ENCODE assay signal across 12 mouse cellular contexts in genomic region chr11:113678373-113678772, GRCm38 (mm10). TPM values are rescaled to one million over a fixed set of nuclear protein-coding genes. Genes with fewer than 3 reads are reported as not detected.
A peak's percentile ranks its signal among the peaks of the same experiment; 100 is the strongest.
DNase-seq lines count a peak whose midpoint lies in the region; ATAC-seq and TF ChIP-seq lines count a peak whose summit lies in the region.
"Had no signal": no experiment of that assay in that cellular context is flagged by ENCODE, and none has a peak within 500 bp of the region (broad histone marks: within the 10 kb centered on the region; RNA-seq: fewer than 3 reads in every experiment).

No protein-coding gene starts in this region.

- H3K27ac ChIP-seq in liver, embryonic 12.5 days: peak overlapping the region; percentile 60
- no peak overlapping the region for H3K27ac ChIP-seq in liver, postnatal 0 days (ENCODE audit: low read depth)
- H3K27ac ChIP-seq in liver, embryonic 13.5 days: peak overlapping the region; percentile 21; the same call in 1 of the 2 replicates
- H3K27ac ChIP-seq: liver, embryonic 14.5 days had no signal

- TF ChIP-seq EP300 in liver, postnatal 0 days (IDR thresholded peaks at IDR 0.05; ENCODE audit: low read depth): no peak

- DNase-seq in frontal cortex, postnatal 14 days (ENCODE audit: low spot score in 2 of 2): no peak
- DNase-seq in liver, postnatal 0 days: no peak
- peak; percentile 37 for DNase-seq in fat pad, adult 2 months (ENCODE audit: extremely low read depth, low read depth, low spot score)
- DNase-seq in liver, embryonic 13.5 days: no peak
- no peak for DNase-seq in adrenal gland, postnatal 36 days
- DNase-seq in layer of hippocampus, postnatal 10 days (ENCODE audit: low spot score in 2 of 2): no peak

- no peak overlapping the region for H3K9ac ChIP-seq in liver, embryonic 12.5 days
- H3K9ac ChIP-seq in liver, postnatal 0 days (replicated peaks): no peak overlapping the region
- H3K9ac ChIP-seq in liver, embryonic 13.5 days: peak overlapping the region; percentile 11
- H3K9ac ChIP-seq: embryonic facial prominence, embryonic 13.5 days; liver, embryonic 14.5 days had no signal

- 0 out of 2 replicates have a peak overlapping the region, but pooled peaks have one; percentile 9 for H3K4me2 ChIP-seq in liver, embryonic 12.5 days
- H3K4me2 ChIP-seq in liver, postnatal 0 days (ENCODE audit: low read depth, low read length): no peak overlapping the region
- peak overlapping the region; percentile 0; the same call in 1 of the 2 replicates for H3K4me2 ChIP-seq in liver, embryonic 13.5 days
- H3K4me2 ChIP-seq: embryonic facial prominence, embryonic 13.5 days had no signal

- H3K4me3 ChIP-seq in liver, embryonic 12.5 days: no peak overlapping the region
- no peak overlapping the region for H3K4me3 ChIP-seq in liver, postnatal 0 days (ENCODE audit: low read depth, low read length)
- H3K4me3 ChIP-seq in liver, embryonic 13.5 days (replicated peaks): no peak overlapping the region
- H3K4me3 ChIP-seq: embryonic facial prominence, embryonic 13.5 days had no signal

- no peak for TF ChIP-seq CTCF in liver, postnatal 0 days (IDR thresholded peaks at IDR 0.05; ENCODE audit: low read depth)

- H3K36me3 ChIP-seq in liver, embryonic 12.5 days: peaks cover 63% of the 10 kb centered on the region
- H3K36me3 ChIP-seq in liver, postnatal 0 days (replicated peaks; ENCODE audit: insufficient read depth, low read length): peaks cover 39% of the 10 kb centered on the region
- H3K36me3 ChIP-seq in liver, embryonic 13.5 days: peaks cover 59% of the 10 kb centered on the region

- H3K9me3 ChIP-seq in liver, embryonic 12.5 days (replicated peaks): no peaks in the 10 kb centered on the region
- H3K9me3 ChIP-seq in liver, postnatal 0 days (ENCODE audit: low read length): no peaks in the 10 kb centered on the region
- no peaks in the 10 kb centered on the region for H3K9me3 ChIP-seq in liver, embryonic 13.5 days (replicated peaks)
- H3K9me3 ChIP-seq: embryonic facial prominence, embryonic 13.5 days had no signal

- H3K4me1 ChIP-seq in liver, embryonic 12.5 days: peaks cover 57% of the 10 kb centered on the region
- H3K4me1 ChIP-seq in liver, postnatal 0 days (ENCODE audit: insufficient read depth): peaks cover 27% of the 10 kb centered on the region
- H3K4me1 ChIP-seq in liver, embryonic 13.5 days (replicated peaks): peaks cover 55% of the 10 kb centered on the region

- WGBS in liver, embryonic 12.5 days (ENCODE audit: insufficient replicate concordance): 81% methylated on average over 8 of the region's 8 CpGs
- 77% methylated on average over 8 of the region's 8 CpGs for WGBS in liver, postnatal 0 days (ENCODE audit: insufficient replicate concordance)
- WGBS in liver, embryonic 13.5 days (ENCODE audit: insufficient replicate concordance): 78% methylated on average over 8 of the region's 8 CpGs

- H3K27me3 ChIP-seq in liver, embryonic 12.5 days (replicated peaks): no peaks in the 10 kb centered on the region
- no peaks in the 10 kb centered on the region for H3K27me3 ChIP-seq in liver, postnatal 0 days (ENCODE audit: insufficient read depth, low read length)
- no peaks in the 10 kb centered on the region for H3K27me3 ChIP-seq in liver, embryonic 13.5 days
- H3K27me3 ChIP-seq: embryonic facial prominence, embryonic 13.5 days had no signal

- ATAC-seq in frontal cortex, adult (ENCODE audit: low TSS enrichment): peak; percentile 68
- no peak for ATAC-seq in liver, embryonic 12.5 days
- ATAC-seq in liver, postnatal 0 days: no peak
- no peak for ATAC-seq in liver, embryonic 13.5 days (ENCODE audit: low read depth)
- ATAC-seq: activated CD4-positive, CD25-positive, alpha-beta regulatory T cell, adult 4 months had no signal

RNA-seq across cellular contexts. Expression of gene Fam104a, which starts 5.6 kb away (rescaled TPM):
- polyA plus RNA-seq in liver, embryonic 12.5 days (2016; fragmentation: Nextera tagmentation; extraction: Ambion mirVana): 56.1 and 58.5 TPM in 2 replicates
- polyA plus RNA-seq in liver, postnatal 0 days (2015; fragmentation: Nextera tagmentation; extraction: Ambion mirVana): 24.1 and 26.5 TPM in 2 replicates
- polyA plus RNA-seq in liver, embryonic 13.5 days (2015; fragmentation: Nextera tagmentation; extraction: Ambion mirVana): 45.1 and 46.3 TPM in 2 replicates
- total RNA-seq in adrenal gland, postnatal 36 days (2021): 10 to 100 TPM; 32.0 to 39.7 TPM
- 10 to 100 TPM; 22.6 to 24.9 TPM for total RNA-seq in layer of hippocampus, postnatal 10 days (2021)

RNA-seq across cellular contexts. Expression of gene D11Wsu47e, which starts 5.8 kb away (rescaled TPM):
- 14.8 and 16.0 TPM in 2 replicates for polyA plus RNA-seq in liver, embryonic 12.5 days (2016; fragmentation: Nextera tagmentation; extraction: Ambion mirVana)
- 4.3 and 4.6 TPM in 2 replicates for polyA plus RNA-seq in liver, postnatal 0 days (2015; fragmentation: Nextera tagmentation; extraction: Ambion mirVana)
- polyA plus RNA-seq in liver, embryonic 13.5 days (2015; fragmentation: Nextera tagmentation; extraction: Ambion mirVana): 9.5 and 11.0 TPM in 2 replicates
- 10 to 100 TPM; 13.4 to 18.7 TPM for total RNA-seq in adrenal gland, postnatal 36 days (2021)
- 10 to 100 TPM; 13.3 to 15.4 TPM for total RNA-seq in layer of hippocampus, postnatal 10 days (2021)

RNA-seq across cellular contexts. Expression of gene Slc39a11, which starts 28.5 kb away (rescaled TPM):
- 18.0 and 18.3 TPM in 2 replicates for polyA plus RNA-seq in liver, embryonic 12.5 days (2016; fragmentation: Nextera tagmentation; extraction: Ambion mirVana)
- 10.2 and 10.9 TPM in 2 replicates for polyA plus RNA-seq in liver, postnatal 0 days (2015; fragmentation: Nextera tagmentation; extraction: Ambion mirVana)
- 15.0 and 16.3 TPM in 2 replicates for polyA plus RNA-seq in liver, embryonic 13.5 days (2015; fragmentation: Nextera tagmentation; extraction: Ambion mirVana)
- 10 to 100 TPM; 27.4 to 27.7 TPM for total RNA-seq in adrenal gland, postnatal 36 days (2021)
- 10 to 100 TPM; 33.1 to 34.0 TPM for total RNA-seq in layer of hippocampus, postnatal 10 days (2021)

RNA-seq across cellular contexts. Expression of gene Cog1, which starts 29.4 kb away (rescaled TPM):
- polyA plus RNA-seq in liver, embryonic 12.5 days (2016; fragmentation: Nextera tagmentation; extraction: Ambion mirVana): 19.4 and 21.7 TPM in 2 replicates
- 6.5 and 7.1 TPM in 2 replicates for polyA plus RNA-seq in liver, postnatal 0 days (2015; fragmentation: Nextera tagmentation; extraction: Ambion mirVana)
- 12.3 and 14.3 TPM in 2 replicates for polyA plus RNA-seq in liver, embryonic 13.5 days (2015; fragmentation: Nextera tagmentation; extraction: Ambion mirVana)
- 10 to 100 TPM; 35.4 to 39.5 TPM for total RNA-seq in adrenal gland, postnatal 36 days (2021)
- total RNA-seq in layer of hippocampus, postnatal 10 days (2021): 10 to 100 TPM; 39.1 TPM

RNA-seq across cellular contexts. Expression of gene Cpsf4l, which starts 31.4 kb away (rescaled TPM):
- polyA plus RNA-seq in liver, embryonic 12.5 days (2016; fragmentation: Nextera tagmentation; extraction: Ambion mirVana): 0.20 TPM in 1 of 2 replicates, not detected in the other
- polyA plus RNA-seq in liver, postnatal 0 days (2015; fragmentation: Nextera tagmentation; extraction: Ambion mirVana): 0.38 and 0.46 TPM in 2 replicates
- polyA plus RNA-seq in liver, embryonic 13.5 days (2015; fragmentation: Nextera tagmentation; extraction: Ambion mirVana): not detected in 2 replicates
- total RNA-seq in adrenal gland, postnatal 36 days (2021): under 1 TPM; 0.23 to 0.76 TPM
- not detected for total RNA-seq in layer of hippocampus, postnatal 10 days (2021)
- total RNA-seq: gastrocnemius, adult 18-20 months had no signal
